Comparison of ENCODE assay signal across 8 mouse cellular contexts in genomic region chr2:93475040-93475439, GRCm38 (mm10). TPM values are rescaled to one million over a fixed set of nuclear protein-coding genes. Genes with fewer than 3 reads are reported as not detected.
A peak's percentile ranks its signal among the peaks of the same experiment; 100 is the strongest.
DNase-seq lines count a peak whose midpoint lies in the region; ATAC-seq lines count a peak whose summit lies in the region.

No protein-coding gene starts in this region.

- no peak overlapping the region for H3K27ac ChIP-seq in forebrain, embryonic 15.5 days (replicated peaks)

- H3K4me1 ChIP-seq in forebrain, embryonic 15.5 days: peaks cover 6% of the 10 kb centered on the region

- H3K9ac ChIP-seq in forebrain, embryonic 15.5 days (replicated peaks): no peak overlapping the region

- no peak overlapping the region for H3K4me2 ChIP-seq in forebrain, embryonic 15.5 days (replicated peaks)

- no peaks in the 10 kb centered on the region for H3K27me3 ChIP-seq in forebrain, embryonic 15.5 days

- no peaks in the 10 kb centered on the region for H3K36me3 ChIP-seq in forebrain, embryonic 15.5 days

- H3K4me3 ChIP-seq in forebrain, embryonic 15.5 days: no peak overlapping the region

- H3K9me3 ChIP-seq in forebrain, embryonic 15.5 days: no peaks in the 10 kb centered on the region

- peak; percentile 56 for DNase-seq in MEL-GATA-1-ER (ENCODE audit: extremely low read depth, low read depth)
- DNase-seq in cerebellum, adult 11 months: peak; percentile 90
- peak; percentile 90 to 92 for DNase-seq in heart, postnatal 36 days
- peak; percentile 88 to 96 for DNase-seq in layer of hippocampus, postnatal 25 days (ENCODE audit: extremely low spot score in 1 of 2, low spot score in 1 of 2)
- DNase-seq in right cerebral cortex, postnatal 10 days (ENCODE audit: low spot score in 2 of 2): peak; percentile 92 to 95
- DNase-seq in urinary bladder, postnatal 10 days (ENCODE audit: low spot score): peak; percentile 75

- peak; percentile 45; the same call in 1 of the 2 replicates for ATAC-seq in forebrain, embryonic 15.5 days (replicated peaks)
- ATAC-seq in megakaryocyte, adult 5-6 weeks (ENCODE audit: poor library complexity, severe bottlenecking): peak; percentile 62

- 0% methylated on average over 11 of the region's 11 CpGs for WGBS in forebrain, embryonic 15.5 days

- intact Hi-C loops in heart, postnatal 36 days (cut with DNase I): loop anchor here (1.0 to 10.0 kb wide), 3 partner anchors 184 to 340 kb away; no protein-coding TSS in a partner anchor

RNA-seq across cellular contexts. Expression of gene Cd82, which starts 12.1 kb away (rescaled TPM):
- 17.6 and 19.6 TPM in 2 replicates for polyA plus RNA-seq in forebrain, embryonic 15.5 days (2015; fragmentation: Nextera tagmentation; extraction: Ambion mirVana)
- total RNA-seq in heart, postnatal 36 days (2021): 10 to 100 TPM; 10.7 to 13.8 TPM
- 10 to 100 TPM; 22.0 to 23.8 TPM for total RNA-seq in layer of hippocampus, postnatal 25 days (2021)
- total RNA-seq in megakaryocyte, adult 5-6 weeks (2015): 28.0 and 30.1 TPM in 2 replicates
- total RNA-seq in megakaryocyte, adult 5-6 weeks (2017): 43.1 and 45.3 TPM in 2 replicates
